Mouse (Mus musculus) cortical plate, adult 2 months (tissue): ENCODE measurements around the gene Samd10.

Experiments used
- CTCF ChIP-seq: fragments of 200-500 bp; IDR thresholded peaks from 2 replicates; pipeline ENCODE4 v1.5.1; 2011; ENCODE audit warnings: mild to moderate bottlenecking, control low read depth, low read length; ENCODE audit not compliant: insufficient read depth; ENCODE audit errors: extremely low read depth
- POLR2A ChIP-seq: fragments of 200-500 bp; IDR thresholded peaks from 2 replicates; pipeline ENCODE4 v1.6.1; 2011; ENCODE audit warnings: mild to moderate bottlenecking, low read length, control low read depth; ENCODE audit not compliant: insufficient read depth; ENCODE audit errors: extremely low read depth

GRCm38 (mm10) chr2:181618761-181619495, 19.9 kb upstream of the Samd10 start:
- no peak for TF ChIP-seq POLR2A
- no peak for TF ChIP-seq CTCF
